Comparison of ENCODE assay signal across 23 mouse cellular contexts in genomic region chr4:48684593-48685187, GRCm38 (mm10). TPM values are rescaled to one million over a fixed set of nuclear protein-coding genes. Genes with fewer than 3 reads are reported as not detected.
DNase-seq lines count a peak whose midpoint lies in the region; ATAC-seq and TF ChIP-seq lines count a peak whose summit lies in the region.
"Had no signal": no experiment of that assay in that cellular context is flagged by ENCODE, and none has a peak within 500 bp of the region (broad histone marks: within the 10 kb centered on the region; RNA-seq: fewer than 3 reads in every experiment).

No protein-coding gene starts in this region.

- no peak for TF ChIP-seq POLR2A in lung, adult 2 months (IDR thresholded peaks at IDR 0.05; ENCODE audit: borderline replicate concordance, extremely low read depth, low read depth, low read length)
- peak in 1 of 2 experiments; percentile 55; a peak in 1 of 4 replicates for TF ChIP-seq POLR2A in MEL (IDR thresholded peaks at IDR 0.05; ENCODE audit: control insufficient read depth in 1 of 2, insufficient read depth in 1 of 2, low read depth in 1 of 2, low read length in 2 of 2, poor library complexity in 1 of 2)

- no peak for TF ChIP-seq CTCF in lung, adult 2 months (IDR thresholded peaks at IDR 0.05; ENCODE audit: insufficient read depth, low read length)
- TF ChIP-seq CTCF in MEL (IDR thresholded peaks at IDR 0.05 in 2 of 3, conservative IDR thresholded peaks at IDR 0.05 in 1 of 3; ENCODE audit: control insufficient read depth in 1 of 3, insufficient read depth in 1 of 3, low read depth in 2 of 3, low read length in 3 of 3, poor library complexity in 1 of 3, severe bottlenecking in 1 of 3): no peak

- no peak for TF ChIP-seq RAD21 in MEL (IDR thresholded peaks at IDR 0.05; ENCODE audit: low read depth, low read length)

- no peak for ATAC-seq in kidney, embryonic 16.5 days (ENCODE audit: low FRiP score, low TSS enrichment)
- ATAC-seq in lung, embryonic 16.5 days (ENCODE audit: low read depth): no peak
- ATAC-seq in stomach, embryonic 15.5 days (ENCODE audit: insufficient read depth, low FRiP score, low read depth): no peak
- ATAC-seq: inflammation-experienced regulatory T-cells, adult 6 months; midbrain, embryonic 15.5 days had no signal

- no peaks in the 10 kb centered on the region for H3K9me3 ChIP-seq in kidney, embryonic 16.5 days (ENCODE audit: low read length)
- H3K9me3 ChIP-seq in lung, embryonic 16.5 days (ENCODE audit: control insufficient read depth, low read length): no peaks in the 10 kb centered on the region
- no peaks in the 10 kb centered on the region for H3K9me3 ChIP-seq in MEL (replicated peaks; ENCODE audit: insufficient read depth, low read length)
- no peaks in the 10 kb centered on the region for H3K9me3 ChIP-seq in stomach, embryonic 15.5 days
- H3K9me3 ChIP-seq: heart, embryonic 15.5 days; hindbrain, embryonic 13.5 days; midbrain, embryonic 15.5 days had no signal

- TF ChIP-seq EP300 in MEL (IDR thresholded peaks at IDR 0.05; ENCODE audit: low read depth in 1 of 2, low read length in 2 of 2): peak; percentile 31 to 41; a peak in 2 of 4 replicates

- WGBS in kidney, embryonic 16.5 days: 61% methylated on average over 7 of the region's 7 CpGs
- WGBS in lung, embryonic 16.5 days: 45% methylated on average over 7 of the region's 7 CpGs
- 37% methylated on average over 7 of the region's 7 CpGs for WGBS in lung, adult 2 months
- 58% methylated on average over 7 of the region's 7 CpGs for WGBS in stomach, embryonic 15.5 days

- no peaks in the 10 kb centered on the region for H3K27me3 ChIP-seq in kidney, embryonic 16.5 days (ENCODE audit: insufficient read depth, low read length)
- H3K27me3 ChIP-seq in lung, embryonic 16.5 days (ENCODE audit: control insufficient read depth, insufficient read depth, low read depth, low read length): no peaks in the 10 kb centered on the region
- H3K27me3 ChIP-seq in MEL (ENCODE audit: control insufficient read depth in 1 of 2, insufficient read depth in 2 of 2, low read length in 2 of 2): no peaks in the 10 kb centered on the region
- H3K27me3 ChIP-seq in stomach, embryonic 15.5 days (replicated peaks): no peaks in the 10 kb centered on the region
- H3K27me3 ChIP-seq: heart, embryonic 15.5 days; hindbrain, embryonic 13.5 days; midbrain, embryonic 15.5 days had no signal

- H3K4me2 ChIP-seq in kidney, embryonic 16.5 days (replicated peaks; ENCODE audit: low read depth, low read length): no peak overlapping the region
- no peak overlapping the region for H3K4me2 ChIP-seq in lung, embryonic 16.5 days (ENCODE audit: low read depth, low read length)
- no peak overlapping the region for H3K4me2 ChIP-seq in stomach, embryonic 15.5 days
- H3K4me2 ChIP-seq: heart, embryonic 15.5 days; hindbrain, embryonic 13.5 days; midbrain, embryonic 15.5 days had no signal

- no peaks in the 10 kb centered on the region for H3K36me3 ChIP-seq in kidney, embryonic 16.5 days (ENCODE audit: insufficient read depth, low read length)
- H3K36me3 ChIP-seq in lung, embryonic 16.5 days (ENCODE audit: control insufficient read depth, insufficient read depth, low read length): no peaks in the 10 kb centered on the region
- peaks cover 0 to 5% of the 10 kb centered on the region in 2 experiments; a peak in 3 of 4 replicates for H3K36me3 ChIP-seq in MEL (ENCODE audit: control insufficient read depth in 1 of 2, insufficient read depth in 2 of 2, low read length in 2 of 2)
- no peaks in the 10 kb centered on the region for H3K36me3 ChIP-seq in stomach, embryonic 15.5 days
- H3K36me3 ChIP-seq: heart, embryonic 15.5 days; hindbrain, embryonic 13.5 days; midbrain, embryonic 15.5 days had no signal

- no peak for DNase-seq in kidney, postnatal 10 days
- DNase-seq in lung, adult 2 months: no peak
- peak; percentile 79 for DNase-seq in MEL (ENCODE audit: low read depth, low spot score)
- no peak for DNase-seq in adrenal gland, adult 8-10 months
- DNase-seq: adrenal gland, postnatal 36 days; B cell, adult 2 months; cerebellum, adult 9-10 months; gastrocnemius, postnatal 25 days; heart, postnatal 36 days; lung, postnatal 4 days; right cerebral cortex, adult 18-20 months; right cerebral cortex, postnatal 4 days had no signal

- no peak overlapping the region for H3K4me3 ChIP-seq in kidney, embryonic 16.5 days (ENCODE audit: low read length)
- no peak overlapping the region for H3K4me3 ChIP-seq in lung, embryonic 16.5 days (ENCODE audit: low read length)
- H3K4me3 ChIP-seq in lung, adult 2 months (replicated peaks; ENCODE audit: extremely low read depth, low read depth, low read length): no peak overlapping the region
- H3K4me3 ChIP-seq in MEL (ENCODE audit: control insufficient read depth in 1 of 2, insufficient read depth in 1 of 2, low read depth in 2 of 2, low read length in 2 of 2): peak overlapping the region; percentile 32 to 61
- no peak overlapping the region for H3K4me3 ChIP-seq in stomach, embryonic 15.5 days (replicated peaks)
- H3K4me3 ChIP-seq: heart, embryonic 15.5 days; hindbrain, embryonic 13.5 days; left cerebral cortex, adult 2 months; midbrain, embryonic 15.5 days had no signal

- H3K27ac ChIP-seq in kidney, embryonic 16.5 days (ENCODE audit: low read length): peak overlapping the region; percentile 55
- peak overlapping the region; percentile 29; the same call in 1 of the 2 replicates for H3K27ac ChIP-seq in lung, embryonic 16.5 days (ENCODE audit: low read length)
- H3K27ac ChIP-seq in MEL (ENCODE audit: control insufficient read depth, low read depth, low read length): peak overlapping the region; percentile 91
- peak overlapping the region; percentile 42 for H3K27ac ChIP-seq in stomach, embryonic 15.5 days
- H3K27ac ChIP-seq: heart, embryonic 15.5 days; hindbrain, embryonic 13.5 days; left cerebral cortex, adult 2 months; midbrain, embryonic 15.5 days had no signal

- no peak overlapping the region for H3K9ac ChIP-seq in kidney, embryonic 16.5 days (replicated peaks; ENCODE audit: low read length)
- no peak overlapping the region for H3K9ac ChIP-seq in lung, embryonic 16.5 days (ENCODE audit: low read length)
- H3K9ac ChIP-seq in MEL (ENCODE audit: control insufficient read depth, low read depth, low read length, poor library complexity, severe bottlenecking): peak overlapping the region; percentile 77
- H3K9ac ChIP-seq in stomach, embryonic 15.5 days: no peak overlapping the region
- H3K9ac ChIP-seq: heart, embryonic 15.5 days; hindbrain, embryonic 13.5 days; midbrain, embryonic 15.5 days had no signal

- peaks cover 20% of the 10 kb centered on the region for H3K79me2 ChIP-seq in MEL (ENCODE audit: control insufficient read depth, insufficient read depth, low read length, poor library complexity)

- peaks cover 4% of the 10 kb centered on the region; the same call in 1 of the 2 replicates for H3K4me1 ChIP-seq in kidney, embryonic 16.5 days (ENCODE audit: insufficient read depth, low read length)
- H3K4me1 ChIP-seq in lung, embryonic 16.5 days (replicated peaks; ENCODE audit: control insufficient read depth, insufficient read depth, low read length): peaks cover 5% of the 10 kb centered on the region
- H3K4me1 ChIP-seq in lung, adult 2 months (ENCODE audit: control insufficient read depth, insufficient read depth, low read length): 0 out of 2 replicates have a peak, but pooled peaks cover 2% of the 10 kb centered on the region
- peaks cover 0 to 5% of the 10 kb centered on the region in 2 experiments; a peak in 2 of 4 replicates for H3K4me1 ChIP-seq in MEL (ENCODE audit: control insufficient read depth in 1 of 2, insufficient read depth in 2 of 2, low read length in 2 of 2)
- no peaks in the 10 kb centered on the region; the same call in 1 of the 2 replicates for H3K4me1 ChIP-seq in stomach, embryonic 15.5 days
- H3K4me1 ChIP-seq: hindbrain, embryonic 13.5 days had no signal

TF ChIP-seq in MEL, 35 proteins besides CTCF, POLR2A, EP300 and RAD21 (continues in another document):
- TF ChIP-seq UBTF (IDR thresholded peaks at IDR 0.05; ENCODE audit: borderline replicate concordance, insufficient read depth, low read depth, low read length) (no peak), MEF2A (IDR thresholded peaks at IDR 0.05; ENCODE audit: extremely low read depth, insufficient replicate concordance, low read depth, low read length, poor library complexity, severe bottlenecking) (no peak), E2F4 (IDR thresholded peaks at IDR 0.05; ENCODE audit: borderline replicate concordance, low read depth, low read length) (no peak), MXI1 (IDR thresholded peaks at IDR 0.05; ENCODE audit: low read depth, low read length) (0 out of 2 replicates have a peak, but pooled peaks have one; percentile 18), BHLHE40 (IDR thresholded peaks at IDR 0.05; ENCODE audit: borderline replicate concordance, low read depth, low read length) (no peak), CHD1 (IDR thresholded peaks at IDR 0.05; ENCODE audit: low read depth, low read length) (no peak), SMC3 (IDR thresholded peaks at IDR 0.05; ENCODE audit: low read depth, low read length) (no peak), NRF1 (IDR thresholded peaks at IDR 0.05; ENCODE audit: insufficient read depth, low read depth, low read length, poor library complexity, severe bottlenecking) (no peak), ZNF384 (IDR thresholded peaks at IDR 0.05; ENCODE audit: low read depth, low read length) (peak; percentile 86), TBP (IDR thresholded peaks at IDR 0.05; ENCODE audit: low read depth, low read length) (peak; percentile 46; the same call in 1 of the 2 replicates), TAL1 (IDR thresholded peaks at IDR 0.05; ENCODE audit: low read length) (no peak), ETS1 (IDR thresholded peaks at IDR 0.05; ENCODE audit: low read depth, low read length) (0 out of 2 replicates have a peak, but pooled peaks have one; percentile 36), CHD2 (IDR thresholded peaks at IDR 0.05; ENCODE audit: low read length) (no peak), MAX (IDR thresholded peaks at IDR 0.05; ENCODE audit: low read length) (no peak), ZMIZ1 (IDR thresholded peaks at IDR 0.05; ENCODE audit: low read depth, low read length) (no peak), MYC (IDR thresholded peaks at IDR 0.05; ENCODE audit: low read depth, low read length) (0 out of 2 replicates have a peak, but pooled peaks have one; percentile 21), JUND (IDR thresholded peaks at IDR 0.05; ENCODE audit: low read depth, low read length) (no peak)

RNA-seq across cellular contexts. Expression of gene Cavin4, which starts 21.4 kb away (rescaled TPM):
- 0.82 and 1.3 TPM in 2 replicates for polyA plus RNA-seq in kidney, embryonic 16.5 days (2015; fragmentation: Nextera tagmentation; extraction: Ambion mirVana)
- polyA plus RNA-seq in lung, embryonic 16.5 days (2015; fragmentation: Nextera tagmentation; extraction: Ambion mirVana): 1.6 and 3.1 TPM in 2 replicates
- 0.17 and 1.5 TPM in 2 replicates for polyA plus RNA-seq in lung, adult 2 months (2012; rRNA removed)
- total RNA-seq in MEL (2012; rRNA removed): not detected in 2 replicates
- polyA plus RNA-seq in MEL (2012; ENCODE audit: insufficient read depth in 1 of 2, insufficient read length in 2 of 2, low read depth in 1 of 2, low replicate concordance in 2 of 2, missing spikeins in 1 of 2): not detected
- polyA plus RNA-seq in stomach, embryonic 15.5 days (2015; fragmentation: Nextera tagmentation; extraction: Ambion mirVana): 0.59 and 1.2 TPM in 2 replicates
- under 1 TPM in 3 of 4 experiments, not detected in 1; 0.12 to 0.54 (median 0.15) TPM for total RNA-seq in adrenal gland, adult 8-10 months (2022)
- total RNA-seq: common myeloid progenitor, adult 5-6 weeks; liver, adult 2 months; megakaryocyte-erythroid progenitor cell, adult 5-6 weeks had no signal
- polyA plus RNA-seq: inflammation-experienced regulatory T-cells, adult 6 months; liver, adult 2 months had no signal

Comparison
In these comparisons a context has a peak if more than half of its experiments do, and no peak if none do; other contexts are left out.
1. H3K27ac ChIP-seq: peak in every context shown above with its lines; median percentile 91 in MEL; 55 in kidney, embryonic 16.5 days; 42 in stomach, embryonic 15.5 days; 29 in lung, embryonic 16.5 days.
2. H3K4me3 ChIP-seq: peak in MEL (2 of 2); none in kidney, embryonic 16.5 days (single experiment), lung, embryonic 16.5 days (single experiment), lung, adult 2 months (single experiment) and stomach, embryonic 15.5 days (single experiment).